Mouse (Mus musculus) testis, postnatal 14 days (tissue): ENCODE measurements around the gene Ccrl2.

Experiments used
- DNase-seq: peaks from one replicate; pipeline ENCODE4 v3.0.0; 2021; ENCODE audit warnings: low spot score

Gene Ccrl2

GRCm38 (mm10) chr9:111058943-111059556, 1.7 kb upstream of the Ccrl2 start:
- no peak for DNase-seq

DNA sequence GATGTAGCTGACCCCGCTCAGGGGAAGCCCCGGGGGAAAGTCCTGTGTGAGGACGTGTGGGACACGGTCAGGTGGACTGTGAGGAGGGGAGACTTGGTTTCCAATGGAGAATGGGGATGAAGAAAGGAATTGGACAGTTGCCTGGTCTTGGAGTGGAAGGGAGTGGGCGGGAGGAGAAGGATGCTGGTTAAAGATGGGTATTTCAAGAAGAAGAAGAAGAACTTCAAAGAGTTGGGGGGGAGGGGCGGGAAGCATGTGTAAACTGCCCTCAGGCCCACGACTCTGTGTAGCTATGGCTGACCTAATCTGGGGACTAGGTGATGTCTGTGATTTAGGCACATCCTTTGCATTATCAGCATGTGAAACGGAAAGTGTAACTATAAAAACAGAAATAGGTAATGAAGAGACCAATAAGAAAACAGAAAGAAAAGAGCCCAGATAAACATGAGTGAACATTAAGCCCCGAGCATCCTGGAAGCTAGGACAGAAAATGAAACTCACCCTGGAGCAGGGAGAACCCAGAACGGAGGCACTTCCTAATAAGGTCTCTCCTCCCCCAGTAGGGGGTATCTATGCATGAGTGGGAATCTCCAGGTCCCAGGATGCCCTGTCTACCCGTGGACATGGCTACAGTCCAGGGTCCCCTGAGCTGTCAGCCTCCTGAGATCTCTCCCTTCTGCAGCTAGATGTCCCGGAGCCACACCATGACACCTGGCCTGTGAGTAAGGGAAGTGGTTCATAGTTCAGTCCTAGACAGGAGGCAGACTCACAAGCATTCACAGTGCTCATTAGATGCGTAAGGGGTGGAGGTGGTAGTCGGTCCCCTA, 438 bp upstream of the Ccrl2 start:
- DNase-seq: no peak

- no peak for DNase-seq
Observed at GRCm38 (mm10) chr9:111056519-111056797, 861 bp downstream of the Ccrl2 start.

GRCm38 (mm10) chr9:111055800-111056518, 1.4 kb downstream of the Ccrl2 start:
- no peak for DNase-seq

- DNase-seq: no peak
Observed at GRCm38 (mm10) chr9:111054923-111055322, 2.4 kb downstream of the Ccrl2 start.

- no peak for DNase-seq
Observed at GRCm38 (mm10) chr9:111048452-111048851, 8.9 kb downstream of the Ccrl2 start.

DNA sequence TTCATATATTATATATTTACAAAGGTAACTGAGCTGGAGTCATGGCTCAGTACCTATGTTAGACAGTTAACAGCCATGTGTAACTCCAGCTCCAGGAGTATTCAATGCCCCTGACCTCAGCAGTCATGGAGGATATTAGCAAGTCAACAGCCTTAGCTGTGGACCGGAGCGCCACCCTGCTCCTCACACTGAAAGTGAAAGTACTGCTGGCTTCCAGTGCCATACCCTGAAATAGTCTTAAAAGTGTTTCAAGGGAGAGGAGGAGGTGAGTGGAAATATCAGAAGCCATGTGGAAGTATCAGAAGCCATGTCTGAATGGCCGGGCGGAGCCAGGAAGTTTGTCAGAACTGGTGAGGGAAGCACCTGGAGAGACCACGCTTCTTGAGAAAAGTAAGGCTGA, 10.1 kb downstream of the Ccrl2 start:
- no peak for DNase-seq

DNA sequence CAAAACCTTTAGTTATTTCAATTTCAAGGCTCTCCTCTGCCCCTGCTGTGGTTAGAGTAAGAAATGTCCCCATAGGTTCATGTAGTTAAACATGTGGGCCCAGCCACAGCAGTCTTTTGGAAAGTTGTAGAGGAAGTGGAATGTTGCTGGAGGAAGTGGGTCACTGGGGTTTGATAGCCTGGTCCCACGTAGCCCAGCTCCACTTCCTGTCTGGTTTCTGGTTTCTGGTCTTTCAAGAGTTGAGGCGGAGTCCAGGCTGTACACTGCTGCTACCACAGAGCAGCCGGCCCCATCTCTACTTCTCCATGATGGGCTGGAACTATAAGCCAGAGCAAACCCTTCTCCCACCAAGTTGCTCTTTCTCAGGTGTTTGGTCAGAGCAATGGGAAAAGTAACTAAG, 11.1 kb downstream of the Ccrl2 start:
- no peak for DNase-seq

GRCm38 (mm10) chr9:111042266-111042665, 15.1 kb downstream of the Ccrl2 start:
- DNase-seq: no peak

DNA sequence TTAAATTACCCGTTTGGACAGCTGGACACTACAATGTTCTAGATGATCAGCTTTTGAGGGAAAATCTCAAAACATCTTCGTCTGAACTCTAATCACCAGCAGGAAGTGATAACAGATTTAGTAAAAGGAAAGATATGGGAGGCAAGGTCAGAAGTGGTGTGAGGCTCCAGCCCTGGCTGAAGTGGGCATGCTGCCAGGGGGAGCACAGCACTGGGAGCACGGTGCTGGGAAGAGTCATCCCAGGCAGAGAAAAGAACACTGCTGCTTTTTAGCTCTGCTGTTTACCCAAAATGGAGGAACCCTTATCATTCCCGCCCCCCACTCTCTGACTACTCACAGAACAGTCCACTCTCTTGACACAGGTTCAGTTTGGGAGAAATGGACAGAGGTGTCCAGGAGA, 17.4 kb downstream of the Ccrl2 start:
- DNase-seq: no peak

DNA sequence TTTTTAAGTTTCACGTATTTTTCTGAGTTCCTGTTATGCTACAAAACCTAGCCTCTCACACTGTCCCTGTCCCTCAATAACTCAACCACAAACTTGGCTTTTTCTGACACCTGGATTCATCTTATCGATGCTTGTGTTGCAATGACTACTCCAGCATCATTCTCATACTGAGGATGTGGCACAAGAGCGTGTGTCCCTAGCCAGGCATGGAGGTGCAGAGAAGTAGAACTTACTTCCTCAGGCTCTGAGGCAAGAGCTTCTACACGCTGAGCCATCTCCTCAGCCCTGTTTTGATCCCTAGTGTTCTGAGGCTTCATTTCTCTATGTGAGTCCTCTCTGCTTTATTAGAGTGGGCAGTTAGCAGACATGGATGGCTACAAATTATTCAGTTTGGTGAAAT, 23.6 kb downstream of the Ccrl2 start:
- DNase-seq: no peak

DNA sequence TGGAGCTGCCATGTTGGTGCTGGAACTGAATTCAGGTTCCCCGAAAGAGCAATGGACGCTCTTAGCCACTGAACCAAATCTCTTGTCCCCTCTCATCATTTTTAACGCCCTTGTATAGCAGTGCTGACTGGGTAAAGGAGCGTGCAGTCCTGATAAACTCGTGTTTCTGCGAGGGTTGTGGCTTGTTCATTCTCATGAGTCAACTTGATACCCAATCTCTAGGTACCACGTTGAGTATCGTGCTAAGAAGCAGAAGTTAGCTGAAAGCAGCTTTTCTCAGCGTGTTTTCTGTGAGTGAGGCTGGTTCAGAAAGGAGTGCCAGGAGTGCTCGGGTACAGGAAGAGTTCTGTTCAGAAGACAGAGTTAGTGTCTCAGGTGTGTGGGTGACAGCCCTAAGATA, 30.5 kb downstream of the Ccrl2 start:
- DNase-seq: no peak

DNA sequence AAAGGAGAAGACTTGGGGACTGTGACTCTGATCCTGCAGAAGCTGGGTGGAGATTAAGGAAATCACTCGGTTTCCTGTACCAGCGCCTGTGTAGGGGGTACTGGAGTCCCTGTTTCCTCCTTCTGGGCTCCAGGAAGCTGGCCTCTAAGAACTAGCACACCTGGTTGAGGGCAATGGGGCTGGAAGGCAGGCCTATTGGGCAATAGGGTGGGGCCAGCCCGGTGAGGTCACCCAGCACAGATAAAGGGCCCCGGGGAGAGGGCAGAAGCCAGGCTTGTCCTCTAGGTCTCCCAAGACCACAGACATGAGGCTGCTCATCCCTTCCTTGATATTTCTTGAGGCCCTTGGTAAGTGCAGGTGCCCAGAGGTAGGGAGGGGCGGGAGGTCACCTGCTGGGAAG, 38.3 kb downstream of the Ccrl2 start, which contains the start of gene Ltf:
Ltf (plus strand) TSS at position 250 of the 400 bp plus-strand sequence.
- DNase-seq: no peak

- DNase-seq: no peak
Observed at GRCm38 (mm10) chr9:111015658-111016057, 41.7 kb downstream of the Ccrl2 start.

DNA sequence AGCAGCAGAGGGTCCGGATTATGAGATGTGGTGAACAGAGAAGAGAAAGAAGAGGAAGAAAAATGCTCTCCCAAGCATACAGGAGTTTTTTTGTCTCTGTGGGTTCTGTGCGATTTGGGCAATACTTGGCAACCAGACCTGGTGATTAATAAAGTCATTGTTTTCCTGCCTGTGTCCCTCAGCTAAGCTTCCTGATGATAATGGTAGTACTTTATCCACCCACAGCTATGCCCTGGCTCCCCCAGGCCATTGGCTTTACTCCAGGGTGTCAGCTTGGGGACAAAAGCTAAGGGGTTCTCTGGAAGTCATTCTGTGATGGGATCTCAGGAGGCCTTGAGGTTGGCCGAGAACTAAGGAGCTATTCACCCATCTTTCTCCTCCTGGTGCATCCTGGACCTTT, 45.3 kb downstream of the Ccrl2 start:
- DNase-seq: no peak

- DNase-seq: no peak
Observed at GRCm38 (mm10) chr9:111011550-111011949, 45.8 kb downstream of the Ccrl2 start.

DNA sequence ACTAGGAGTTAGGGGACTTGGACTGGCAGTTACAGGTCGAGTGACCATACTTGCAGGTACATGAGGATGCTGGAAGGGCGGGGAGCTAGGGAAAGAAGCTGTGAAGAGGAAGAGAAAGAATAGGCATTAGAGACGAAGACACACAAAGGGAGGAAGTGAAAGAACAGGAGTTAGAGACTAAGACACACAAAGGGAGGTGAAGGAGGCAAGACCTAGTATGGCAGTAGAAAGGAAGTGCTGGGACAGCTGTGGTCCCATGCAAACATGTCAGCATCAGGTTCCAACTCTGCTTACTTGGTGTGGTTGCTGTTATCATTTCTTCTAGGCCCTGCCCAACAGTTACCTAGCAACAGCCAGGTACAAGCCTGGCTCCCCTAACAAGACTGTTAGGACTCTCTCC, 47.6 kb downstream of the Ccrl2 start:
- DNase-seq: no peak

GRCm38 (mm10) chr9:111006544-111006943, 50.8 kb downstream of the Ccrl2 start:
- DNase-seq: no peak
